Mouse (Mus musculus) ES-E14 (cell line): ENCODE data around the gene Pde4d. TPM values are rescaled to one million over a fixed set of nuclear protein-coding genes. Genes with fewer than 3 reads are reported as not detected.

Source experiments
- DNase-seq: peaks from one replicate; pipeline ENCODE4 v3.0.0-alpha.2; 2013; ENCODE audit warnings: low read depth, low spot score
- H3K27ac ChIP-seq: 2 replicates; pipeline ENCODE4 v1.5.1; 2012; ENCODE audit warnings: low read depth, mild to moderate bottlenecking, low read length, moderate library complexity, mixed read lengths; ENCODE audit not compliant: poor library complexity, insufficient read depth, severe bottlenecking
- H3K36me3 ChIP-seq: 2 replicates; pipeline ENCODE4 v1.6.1; 2012; ENCODE audit warnings: mild to moderate bottlenecking, low read length, moderate library complexity, mixed read lengths; ENCODE audit not compliant: control insufficient read depth, poor library complexity, insufficient read depth, severe bottlenecking
- H3K4me1 ChIP-seq, 2 experiments: fragments of 150-350 bp in 1 of 2; sonication (generic) in 1 of 2; 2 replicates each; pipeline ENCODE4 v1.6.1; 2012; ENCODE audit warnings: low read length in 2 of 2, mild to moderate bottlenecking in 1 of 2, mixed read lengths in 1 of 2; ENCODE audit not compliant: control insufficient read depth in 2 of 2, insufficient read depth in 2 of 2, poor library complexity in 1 of 2
- H3K4me3 ChIP-seq, 2 experiments: fragments of 150-350 bp in 1 of 2; sonication (generic) in 1 of 2; 2 replicates each; pipeline ENCODE4 v1.5.1; 2012; ENCODE audit warnings: low read length in 2 of 2, low read depth in 1 of 2, mild to moderate bottlenecking in 1 of 2, mixed read lengths in 1 of 2; ENCODE audit not compliant: insufficient read depth in 1 of 2, poor library complexity in 1 of 2, severe bottlenecking in 1 of 2
- H3K9ac ChIP-seq: 2 replicates; pipeline ENCODE4 v1.6.1; 2012; ENCODE audit warnings: low read depth, mild to moderate bottlenecking, low read length, mixed read lengths; ENCODE audit not compliant: poor library complexity, insufficient read depth, severe bottlenecking
- H3K9me3 ChIP-seq: fragments of 150-350 bp; sonication (generic); 2 replicates; pipeline ENCODE4 v1.6.1; 2012; ENCODE audit warnings: low read depth, mild to moderate bottlenecking, low read length; ENCODE audit not compliant: control insufficient read depth, insufficient read depth
- CHD2 ChIP-seq: IDR thresholded peaks from 2 replicates; pipeline ENCODE4 v1.6.1; 2014; ENCODE audit warnings: mild to moderate bottlenecking, low read depth, low read length, inconsistent platforms
- HCFC1 ChIP-seq: IDR thresholded peaks from 2 replicates; pipeline ENCODE4 v1.6.1; 2012; ENCODE audit warnings: low read length, inconsistent platforms, borderline replicate concordance; ENCODE audit not compliant: insufficient read depth
- MAFK ChIP-seq: IDR thresholded peaks from 2 replicates; pipeline ENCODE4 v1.6.1; 2014; ENCODE audit warnings: mild to moderate bottlenecking, low read depth, low read length, inconsistent platforms; ENCODE audit not compliant: insufficient read depth
- ZC3H11A ChIP-seq: IDR thresholded peaks from 2 replicates; pipeline ENCODE4 v1.6.1; 2012; ENCODE audit warnings: low read depth, mild to moderate bottlenecking, inconsistent platforms, low read length, borderline replicate concordance
- ZNF384 ChIP-seq: IDR thresholded peaks from 2 replicates; pipeline ENCODE4 v1.6.1; 2012; ENCODE audit warnings: low read depth, low read length, inconsistent platforms
- in situ Hi-C, 2 experiments: fragments of 600-800 bp; cut with MboI; formaldehyde crosslinking; loops; one replicate each; pipeline ENCODE4 v1.15.1; 2025; ENCODE audit warnings: low sequenced_read_pairs in 2 of 2, inconsistent platforms in 1 of 2; ENCODE audit not compliant: unreplicated experiment in 2 of 2
- total RNA-seq: library from RNA; depleted of rRNA; stranded (reverse); fragments of 300-350 nt; gene quantifications from 2 replicates; pipeline ENCODE4 v1.2.3, GENCODE M21; 2012

Gene Pde4d
- total RNA-seq, 1 experiment, result 10.4 TPM

DNA sequence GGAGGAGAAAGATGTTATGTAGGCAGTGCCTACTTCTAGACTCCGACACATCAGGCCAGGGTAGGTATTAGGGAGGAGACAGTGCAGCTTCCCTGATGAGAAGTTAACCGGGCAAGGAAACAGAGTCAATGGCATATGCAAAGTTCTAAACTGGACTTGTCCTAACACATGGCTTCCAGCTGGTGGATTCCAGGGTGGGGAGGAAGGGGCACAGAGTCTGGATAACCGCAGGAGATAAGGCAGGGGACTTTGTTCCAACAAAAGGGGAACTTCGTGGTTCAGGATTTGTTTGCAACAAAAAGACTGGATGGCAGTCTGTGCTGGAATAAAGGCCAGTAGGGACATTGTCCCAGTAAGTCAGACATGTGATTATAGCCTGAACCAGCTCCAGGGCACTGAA, 1042.1 kb downstream of the Pde4d start:
- Histone ChIP-seq H3K36me3 (no peaks in the 10 kb centered on the region), H3K4me1 (peaks cover 0 to 2% of the 10 kb centered on the region in 2 experiments; a peak in 1 of 4 replicates), H3K27ac (no peak overlapping the region), H3K9me3 (no peaks in the 10 kb centered on the region), H3K9ac (no peak overlapping the region), H3K4me3 (no peak overlapping the region)
- in situ Hi-C loops, result no loop called here
- DNase-seq, result no peak
- TF ChIP-seq CHD2, result no peak
- TF ChIP-seq ZNF384, result no peak
- no peak for TF ChIP-seq ZC3H11A
- no peak for TF ChIP-seq MAFK
- TF ChIP-seq HCFC1, result no peak

DNA sequence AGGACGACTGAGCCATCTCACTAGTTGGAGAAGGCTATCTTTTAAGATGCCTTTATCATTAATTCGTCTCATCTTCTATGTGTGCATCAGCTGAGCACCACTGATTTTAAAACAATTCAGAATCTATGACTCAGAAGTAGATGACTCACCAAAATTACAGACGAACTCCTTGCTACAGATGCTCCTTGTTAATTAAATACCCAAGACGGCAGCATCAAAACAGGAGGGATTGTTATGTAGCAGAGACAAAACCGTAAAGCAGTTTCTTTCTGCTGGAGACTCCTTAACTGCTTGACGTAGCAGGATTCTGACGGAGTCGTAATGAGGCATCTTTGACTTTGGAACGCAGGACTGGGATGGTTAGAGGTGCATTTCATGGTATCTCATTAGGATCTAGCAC, 1050.6 kb downstream of the Pde4d start:
- H3K4me3 ChIP-seq, result no peak overlapping the region
- H3K4me1 ChIP-seq, result no peaks in the 10 kb centered on the region

DNA sequence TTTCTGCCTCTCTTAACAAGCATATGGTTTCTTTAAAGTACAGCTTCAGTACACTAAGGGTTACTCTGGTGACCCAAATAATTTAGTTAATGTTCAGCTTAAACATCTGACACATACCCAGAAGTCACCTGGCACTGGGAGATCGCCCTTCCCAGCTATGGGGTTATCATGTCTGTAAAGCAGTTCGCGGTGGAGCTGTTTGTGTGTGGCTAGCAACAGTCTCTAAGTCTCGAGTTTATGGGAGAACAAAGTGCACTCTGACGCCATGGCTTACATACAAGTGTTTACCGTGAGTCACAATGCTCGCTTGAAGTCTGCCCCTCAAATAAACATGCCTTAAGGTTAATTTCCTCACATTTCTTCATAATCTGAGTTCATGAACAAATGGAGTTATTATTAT, 1053.0 kb downstream of the Pde4d start:
- TF ChIP-seq MAFK, result no peak
- TF ChIP-seq ZNF384, result no peak
- no peak for TF ChIP-seq ZC3H11A
- Histone ChIP-seq H3K9ac (no peak overlapping the region), H3K36me3 (no peaks in the 10 kb centered on the region), H3K4me3 (no peak overlapping the region), H3K27ac (no peak overlapping the region), H3K9me3 (no peaks in the 10 kb centered on the region), H3K4me1 (no peaks in the 10 kb centered on the region)
- in situ Hi-C loops, result no loop called here
- DNase-seq, result no peak

More for the DNA sequence above, 1050.6 kb downstream of the Pde4d start:
- H3K9me3 ChIP-seq, result no peaks in the 10 kb centered on the region
- DNase-seq, result no peak
- H3K9ac ChIP-seq, result no peak overlapping the region
- H3K27ac ChIP-seq, result no peak overlapping the region
- TF ChIP-seq CHD2, result no peak
- in situ Hi-C loops, result no loop called here
- H3K36me3 ChIP-seq, result no peaks in the 10 kb centered on the region

DNA sequence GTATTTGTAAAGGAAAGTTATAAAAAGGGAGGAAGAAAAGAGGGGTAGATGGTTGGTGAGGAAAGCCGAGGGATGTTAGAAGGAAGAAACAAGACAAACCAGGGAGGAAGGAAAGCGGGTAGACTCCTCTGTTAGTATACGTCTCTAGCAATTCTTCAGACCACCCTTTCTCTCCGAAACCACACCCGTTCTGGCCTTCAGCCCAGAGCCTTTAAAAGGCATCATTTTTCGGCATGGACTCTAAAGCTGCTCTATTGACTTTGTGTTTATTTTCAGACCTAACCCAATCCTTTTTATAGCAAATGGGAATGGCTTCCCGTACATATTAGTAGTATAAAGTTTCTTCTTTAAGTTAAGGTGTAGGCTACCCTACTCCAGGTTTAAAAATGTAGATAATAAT, 1057.0 kb downstream of the Pde4d start:
- Histone ChIP-seq H3K9me3 (no peaks in the 10 kb centered on the region), H3K36me3 (no peaks in the 10 kb centered on the region), H3K4me1 (no peaks in the 10 kb centered on the region), H3K9ac (no peak overlapping the region), H3K27ac (no peak overlapping the region), H3K4me3 (no peak overlapping the region)
- no peak for DNase-seq
- in situ Hi-C loops, result no loop called here
- TF ChIP-seq MAFK (no peak), HCFC1 (no peak)

DNA sequence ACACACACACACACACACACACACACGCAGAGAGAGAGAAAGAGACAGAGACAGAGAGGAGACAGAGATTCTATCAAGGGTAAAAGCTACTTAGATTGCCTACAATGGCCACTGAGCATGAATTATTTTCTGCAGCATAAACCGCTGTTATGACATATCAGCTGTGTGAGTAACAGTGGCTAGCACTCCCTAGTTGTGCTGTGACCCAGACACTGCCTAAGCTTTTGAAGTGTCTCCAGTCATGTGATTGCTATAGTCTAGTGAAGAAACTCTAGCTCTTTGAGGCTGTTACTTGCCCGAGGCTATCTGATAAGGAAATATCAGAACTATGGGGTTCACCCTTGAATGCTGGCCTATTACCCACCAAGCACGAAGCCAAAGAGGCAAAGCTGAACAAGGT, 1058.7 kb downstream of the Pde4d start:
- no peaks in the 10 kb centered on the region for H3K9me3 ChIP-seq
- H3K4me1 ChIP-seq, result no peaks in the 10 kb centered on the region
- no peak for TF ChIP-seq MAFK
- TF ChIP-seq CHD2, result no peak
- TF ChIP-seq ZC3H11A, result no peak
- TF ChIP-seq HCFC1, result no peak
- no peak for TF ChIP-seq ZNF384
- H3K9ac ChIP-seq, result no peak overlapping the region
- DNase-seq, result no peak
- H3K36me3 ChIP-seq, result no peaks in the 10 kb centered on the region
- no peak overlapping the region for H3K27ac ChIP-seq
- no peak overlapping the region for H3K4me3 ChIP-seq
- in situ Hi-C loops, result no loop called here
